Mouse (Mus musculus): ENCODE results near the gene S100a3.

DNA sequence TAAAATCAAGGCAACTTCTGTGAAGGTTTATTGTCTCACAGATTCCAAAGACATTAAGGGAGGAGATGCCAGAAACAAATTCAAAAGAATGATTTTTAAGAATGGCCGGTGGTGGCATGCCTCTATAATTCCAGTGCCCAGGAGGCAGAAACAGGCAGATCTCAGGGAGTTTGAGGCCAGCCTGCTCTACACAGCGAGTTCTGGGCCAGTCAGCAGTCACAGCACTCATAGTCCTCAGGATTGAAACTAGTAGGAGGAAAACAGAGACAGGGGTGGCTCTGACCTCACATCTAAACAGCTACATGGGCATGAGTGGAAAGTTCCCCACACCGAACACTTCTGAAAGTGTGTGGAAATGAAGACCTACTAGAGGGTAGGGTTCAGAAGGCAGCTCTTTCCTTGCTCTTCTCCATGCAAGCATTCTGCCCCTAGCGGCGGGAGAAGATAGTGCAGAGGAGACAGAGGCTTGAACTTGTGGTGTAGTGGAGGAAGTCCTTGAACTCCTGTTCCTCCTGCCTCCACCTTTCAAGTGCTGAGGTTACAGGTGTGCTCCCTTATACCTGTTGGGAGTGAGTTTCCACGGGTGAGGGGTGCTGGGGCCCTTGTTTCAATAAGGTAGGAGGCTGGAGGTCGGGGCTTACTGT, 79.3 kb downstream of the S100a3 start:
- TF ChIP-seq CTCF (IDR thresholded peaks at IDR 0.05; ENCODE audit: borderline replicate concordance, insufficient read depth, low read depth, low read length) (peak; percentile 55), POLR2A (IDR thresholded peaks at IDR 0.05; ENCODE audit: borderline replicate concordance, insufficient read depth, low read length) (no peak)
